Mouse (Mus musculus) C2C12 (cell line): ENCODE data around the gene Elf5.

Experiments used
- CEBPB ChIP-seq: IDR thresholded peaks from one replicate; pipeline ENCODE4 v1.6.1; 2011; ENCODE audit warnings: low read depth, mild to moderate bottlenecking, control low read depth, moderate library complexity
- CTCF ChIP-seq: IDR thresholded peaks from one replicate; pipeline ENCODE4 v1.5.1; 2011; ENCODE audit not compliant: control insufficient read depth, insufficient read depth, insufficient read length
- MAX ChIP-seq: IDR thresholded peaks from one replicate; pipeline ENCODE4 v1.6.1; 2011; ENCODE audit warnings: mild to moderate bottlenecking, control low read depth
- MYOD1 ChIP-seq: IDR thresholded peaks from one replicate; pipeline ENCODE4 v1.6.1; 2011; ENCODE audit warnings: low read depth; ENCODE audit not compliant: control insufficient read depth, insufficient read length
- MYOG ChIP-seq: IDR thresholded peaks from one replicate; pipeline ENCODE4 v1.6.1; 2011; ENCODE audit not compliant: control insufficient read depth, insufficient read length; ENCODE audit errors: extremely low read depth
- USF1 ChIP-seq: IDR thresholded peaks from one replicate; pipeline ENCODE4 v1.6.1; 2011; ENCODE audit warnings: low read depth, mild to moderate bottlenecking, control low read depth, moderate library complexity

DNA sequence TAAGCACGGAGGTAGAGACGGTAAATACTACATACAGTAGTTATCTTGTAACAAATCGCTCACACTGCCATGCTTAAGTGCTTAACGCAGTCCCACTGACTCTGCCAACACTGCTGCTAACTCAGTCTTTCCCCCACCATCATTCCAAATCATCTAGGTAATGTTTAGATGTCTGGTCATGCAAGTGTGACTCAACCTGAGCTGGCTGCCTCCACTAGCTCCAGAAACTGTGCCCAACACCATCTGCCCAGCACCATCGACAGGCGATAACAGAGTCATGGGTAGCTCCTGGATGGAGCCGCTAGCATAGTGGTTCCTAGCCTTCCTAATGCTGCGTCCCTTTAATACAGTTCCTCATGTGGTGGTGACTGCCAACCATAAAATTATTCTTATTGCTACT lies 53.0 kb downstream of the Elf5 start:
- TF ChIP-seq CTCF (no peak), MYOG (no peak), USF1 (no peak), MAX (peak; percentile 39), CEBPB (no peak), MYOD1 (peak; percentile 73)
